Mouse (Mus musculus): ENCODE measurements at regions not wholly inside any gene's neighbourhood (a gene's known extent, or its start where the extent isn't known, plus 50 kb on each side); places are given as distances from the start of the nearest gene placed in this dataset.

GRCm38 (mm10) chr1:185828486-185828885, 288.6 kb downstream of the Lyplal1 start:
- no peaks in the 10 kb centered on the region for H3K4me1 ChIP-seq (ENCODE audit: insufficient read depth)
- no peak overlapping the region for H3K9ac ChIP-seq (replicated peaks)
- no peak overlapping the region for H3K27ac ChIP-seq (ENCODE audit: low read depth)
- H3K36me3 ChIP-seq (replicated peaks; ENCODE audit: insufficient read depth, low read length), result no peaks in the 10 kb centered on the region
- H3K27me3 ChIP-seq (ENCODE audit: insufficient read depth, low read length), result no peaks in the 10 kb centered on the region
- TF ChIP-seq EP300 (IDR thresholded peaks at IDR 0.05; ENCODE audit: low read depth) (no peak), CTCF (IDR thresholded peaks at IDR 0.05; ENCODE audit: low read depth) (no peak)
- ATAC-seq (no peak), DNase-seq (no peak)
- H3K4me2 ChIP-seq (ENCODE audit: low read depth, low read length), result no peak overlapping the region
- no peak overlapping the region for H3K4me3 ChIP-seq (ENCODE audit: low read depth, low read length)
- WGBS (ENCODE audit: insufficient replicate concordance), result 73% methylated on average over 6 of the region's 6 CpGs
- H3K9me3 ChIP-seq (ENCODE audit: low read length), result no peaks in the 10 kb centered on the region

GRCm38 (mm10) chr1:185832059-185832458, 285.1 kb downstream of the Lyplal1 start:
- Histone ChIP-seq H3K9me3 (ENCODE audit: low read length) (no peaks in the 10 kb centered on the region), H3K36me3 (replicated peaks; ENCODE audit: insufficient read depth, low read length) (no peaks in the 10 kb centered on the region), H3K27me3 (ENCODE audit: insufficient read depth, low read length) (no peaks in the 10 kb centered on the region), H3K4me2 (ENCODE audit: low read depth, low read length) (no peak overlapping the region), H3K4me1 (ENCODE audit: insufficient read depth) (no peaks in the 10 kb centered on the region), H3K4me3 (ENCODE audit: low read depth, low read length) (no peak overlapping the region), H3K27ac (ENCODE audit: low read depth) (no peak overlapping the region), H3K9ac (replicated peaks) (no peak overlapping the region)
- TF ChIP-seq EP300 (IDR thresholded peaks at IDR 0.05; ENCODE audit: low read depth), result no peak
- TF ChIP-seq CTCF (IDR thresholded peaks at IDR 0.05; ENCODE audit: low read depth), result no peak
- no peak for DNase-seq
- no peak for ATAC-seq
- 72% methylated on average over 4 of the region's 4 CpGs for WGBS (ENCODE audit: insufficient replicate concordance)

- ATAC-seq (no peak), DNase-seq (no peak)
- no peaks in the 10 kb centered on the region for H3K36me3 ChIP-seq (replicated peaks; ENCODE audit: insufficient read depth, low read length)
- WGBS (ENCODE audit: insufficient replicate concordance), result 73% methylated on average over 6 of the region's 6 CpGs
- no peaks in the 10 kb centered on the region for H3K9me3 ChIP-seq (ENCODE audit: low read length)
- TF ChIP-seq CTCF (IDR thresholded peaks at IDR 0.05; ENCODE audit: low read depth) (no peak), EP300 (IDR thresholded peaks at IDR 0.05; ENCODE audit: low read depth) (no peak)
- H3K4me3 ChIP-seq (ENCODE audit: low read depth, low read length), result no peak overlapping the region
- H3K4me2 ChIP-seq (ENCODE audit: low read depth, low read length), result no peak overlapping the region
- no peaks in the 10 kb centered on the region for H3K4me1 ChIP-seq (ENCODE audit: insufficient read depth)
- no peak overlapping the region for H3K27ac ChIP-seq (ENCODE audit: low read depth)
- H3K27me3 ChIP-seq (ENCODE audit: insufficient read depth, low read length), result no peaks in the 10 kb centered on the region
- no peak overlapping the region for H3K9ac ChIP-seq (replicated peaks)
Observed at GRCm38 (mm10) chr1:185834171-185834570, 282.9 kb downstream of the Lyplal1 start.

GRCm38 (mm10) chr1:185836632-185837281, 280.4 kb downstream of the Lyplal1 start:
- no peak for ATAC-seq
- 60% methylated on average over 13 of the region's 13 CpGs for WGBS (ENCODE audit: insufficient replicate concordance)

GRCm38 (mm10) chr1:185842481-185842880, 274.6 kb downstream of the Lyplal1 start:
- Histone ChIP-seq H3K4me2 (ENCODE audit: low read depth, low read length) (no peak overlapping the region), H3K9ac (replicated peaks) (no peak overlapping the region), H3K4me3 (ENCODE audit: low read depth, low read length) (no peak overlapping the region), H3K27me3 (ENCODE audit: insufficient read depth, low read length) (no peaks in the 10 kb centered on the region), H3K27ac (ENCODE audit: low read depth) (no peak overlapping the region), H3K36me3 (replicated peaks; ENCODE audit: insufficient read depth, low read length) (no peaks in the 10 kb centered on the region), H3K9me3 (ENCODE audit: low read length) (no peaks in the 10 kb centered on the region), H3K4me1 (ENCODE audit: insufficient read depth) (no peaks in the 10 kb centered on the region)
- 77% methylated on average over 12 of the region's 12 CpGs for WGBS (ENCODE audit: insufficient replicate concordance)
- TF ChIP-seq EP300 (IDR thresholded peaks at IDR 0.05; ENCODE audit: low read depth) (no peak), CTCF (IDR thresholded peaks at IDR 0.05; ENCODE audit: low read depth) (no peak)
- no peak for DNase-seq
- no peak for ATAC-seq

More at GRCm38 (mm10) chr1:185836632-185837281, 280.4 kb downstream of the Lyplal1 start:
- Histone ChIP-seq H3K4me3 (ENCODE audit: low read depth, low read length) (no peak overlapping the region), H3K4me1 (ENCODE audit: insufficient read depth) (no peaks in the 10 kb centered on the region), H3K27me3 (ENCODE audit: insufficient read depth, low read length) (no peaks in the 10 kb centered on the region), H3K27ac (ENCODE audit: low read depth) (no peak overlapping the region), H3K9me3 (ENCODE audit: low read length) (no peaks in the 10 kb centered on the region), H3K36me3 (replicated peaks; ENCODE audit: insufficient read depth, low read length) (no peaks in the 10 kb centered on the region), H3K4me2 (ENCODE audit: low read depth, low read length) (no peak overlapping the region), H3K9ac (replicated peaks) (no peak overlapping the region)
- DNase-seq, result no peak
- TF ChIP-seq EP300 (IDR thresholded peaks at IDR 0.05; ENCODE audit: low read depth) (no peak), CTCF (IDR thresholded peaks at IDR 0.05; ENCODE audit: low read depth) (no peak)

- Histone ChIP-seq H3K36me3 (replicated peaks; ENCODE audit: insufficient read depth, low read length) (no peaks in the 10 kb centered on the region), H3K4me3 (ENCODE audit: low read depth, low read length) (no peak overlapping the region), H3K9ac (replicated peaks) (no peak overlapping the region), H3K4me1 (ENCODE audit: insufficient read depth) (no peaks in the 10 kb centered on the region), H3K27ac (ENCODE audit: low read depth) (no peak overlapping the region), H3K27me3 (ENCODE audit: insufficient read depth, low read length) (no peaks in the 10 kb centered on the region), H3K4me2 (ENCODE audit: low read depth, low read length) (no peak overlapping the region), H3K9me3 (ENCODE audit: low read length) (no peaks in the 10 kb centered on the region)
- TF ChIP-seq EP300 (IDR thresholded peaks at IDR 0.05; ENCODE audit: low read depth) (no peak), CTCF (IDR thresholded peaks at IDR 0.05; ENCODE audit: low read depth) (no peak)
- DNase-seq (no peak), ATAC-seq (no peak)
- 74% methylated on average over 6 of the region's 6 CpGs for WGBS (ENCODE audit: insufficient replicate concordance)
Observed at GRCm38 (mm10) chr1:185847161-185847560, 269.9 kb downstream of the Lyplal1 start.

GRCm38 (mm10) chr1:185850590-185850989, 266.5 kb downstream of the Lyplal1 start:
- Histone ChIP-seq H3K4me3 (ENCODE audit: low read depth, low read length) (no peak overlapping the region), H3K9me3 (ENCODE audit: low read length) (no peaks in the 10 kb centered on the region), H3K27me3 (ENCODE audit: insufficient read depth, low read length) (no peaks in the 10 kb centered on the region), H3K4me1 (ENCODE audit: insufficient read depth) (no peaks in the 10 kb centered on the region), H3K36me3 (replicated peaks; ENCODE audit: insufficient read depth, low read length) (no peaks in the 10 kb centered on the region), H3K9ac (replicated peaks) (no peak overlapping the region), H3K4me2 (ENCODE audit: low read depth, low read length) (no peak overlapping the region), H3K27ac (ENCODE audit: low read depth) (no peak overlapping the region)
- DNase-seq (no peak), ATAC-seq (no peak)
- TF ChIP-seq EP300 (IDR thresholded peaks at IDR 0.05; ENCODE audit: low read depth) (no peak), CTCF (IDR thresholded peaks at IDR 0.05; ENCODE audit: low read depth) (no peak)
